Comparison of ENCODE assay signal across 19 mouse cellular contexts in genomic region chr11:70726585-70726984, GRCm38 (mm10). TPM values are rescaled to one million over a fixed set of nuclear protein-coding genes. Genes with fewer than 3 reads are reported as not detected.
A peak's percentile ranks its signal among the peaks of the same experiment; 100 is the strongest.
DNase-seq lines count a peak whose midpoint lies in the region; TF ChIP-seq lines count a peak whose summit lies in the region.
"Had no signal": no experiment of that assay in that cellular context is flagged by ENCODE, and none has a peak within 500 bp of the region (broad histone marks: within the 10 kb centered on the region; RNA-seq: fewer than 3 reads in every experiment).

No protein-coding gene starts in this region.

- no peak for TF ChIP-seq POLR2A in ES-Bruce4 (IDR thresholded peaks at IDR 0.05; ENCODE audit: insufficient read depth, low read length)

- H3K36me3 ChIP-seq in ES-Bruce4 (ENCODE audit: control insufficient read depth, insufficient read depth, low read length, poor library complexity, severe bottlenecking): peaks cover 16% of the 10 kb centered on the region; the same call in 1 of the 2 replicates

- no peaks in the 10 kb centered on the region for H3K27me3 ChIP-seq in ES-Bruce4 (ENCODE audit: control insufficient read depth, insufficient read depth, low read length, poor library complexity, severe bottlenecking)
- H3K27me3 ChIP-seq: embryonic facial prominence, embryonic 12.5 days; forebrain, embryonic 13.5 days; forebrain, embryonic 15.5 days; Patski had no signal

- H3K9me3 ChIP-seq in ES-Bruce4 (replicated peaks; ENCODE audit: control insufficient read depth, insufficient read depth, low read length, poor library complexity, severe bottlenecking): no peaks in the 10 kb centered on the region
- H3K9me3 ChIP-seq: embryonic facial prominence, embryonic 10.5 days; embryonic facial prominence, embryonic 12.5 days; forebrain, embryonic 13.5 days; forebrain, embryonic 15.5 days had no signal

- no peak overlapping the region for H3K27ac ChIP-seq in gastrocnemius, adult 2 months
- no peak overlapping the region for H3K27ac ChIP-seq in ES-Bruce4 (ENCODE audit: insufficient read depth, low read length)
- H3K27ac ChIP-seq: embryonic facial prominence, embryonic 10.5 days; embryonic facial prominence, embryonic 12.5 days; forebrain, embryonic 13.5 days; forebrain, embryonic 15.5 days had no signal

- no peaks in the 10 kb centered on the region for H3K4me1 ChIP-seq in ES-Bruce4 (ENCODE audit: control insufficient read depth, insufficient read depth, low read length)
- H3K4me1 ChIP-seq: embryonic facial prominence, embryonic 10.5 days; embryonic facial prominence, embryonic 12.5 days; forebrain, embryonic 13.5 days; forebrain, embryonic 15.5 days had no signal

- peak; percentile 5; the same call in 1 of the 2 replicates for TF ChIP-seq CTCF in gastrocnemius, adult 2 months (IDR thresholded peaks at IDR 0.05)
- TF ChIP-seq CTCF in ES-Bruce4 (IDR thresholded peaks at IDR 0.05; ENCODE audit: low read depth, low read length): no peak

- H3K9ac ChIP-seq in ES-Bruce4 (ENCODE audit: low read depth, poor library complexity, severe bottlenecking): peak overlapping the region; percentile 38; the same call in 1 of the 2 replicates
- H3K9ac ChIP-seq: embryonic facial prominence, embryonic 12.5 days; forebrain, embryonic 13.5 days; forebrain, embryonic 15.5 days; forebrain, postnatal 0 days had no signal

- intact Hi-C loops in gastrocnemius, adult 2 months (cut with DNase I): no loop called here

- no peak for TF ChIP-seq EP300 in ES-Bruce4 (IDR thresholded peaks at IDR 0.05; ENCODE audit: insufficient read depth, low read depth, low read length)

- H3K4me3 ChIP-seq in gastrocnemius, adult 2 months: no peak overlapping the region
- H3K4me3 ChIP-seq in ES-Bruce4 (ENCODE audit: low read depth, low read length): no peak overlapping the region
- H3K4me3 ChIP-seq: embryonic facial prominence, embryonic 10.5 days; embryonic facial prominence, embryonic 12.5 days; forebrain, embryonic 13.5 days; forebrain, embryonic 15.5 days had no signal

- DNase-seq in gastrocnemius, adult 2 months: no peak
- DNase-seq in gastrocnemius, adult 18-20 months (ENCODE audit: low spot score): no peak
- no peak for DNase-seq in layer of hippocampus, postnatal 25 days (ENCODE audit: extremely low spot score in 1 of 2, low spot score in 1 of 2)
- DNase-seq in right cerebral cortex, postnatal 10 days (ENCODE audit: low spot score in 2 of 2): no peak
- DNase-seq: adrenal gland, adult 8-10 months; adrenal gland, postnatal 14 days; adrenal gland, postnatal 36 days; cerebellum, adult 11-12 months; cerebellum, adult 2 months; cerebellum, adult 9-10 months; cerebellum, postnatal 10 days; cerebellum, postnatal 25 days; forebrain, postnatal 0 days had no signal

RNA-seq across cellular contexts. Expression of gene Kif1c, which starts 26.2 kb away (rescaled TPM):
- total RNA-seq in gastrocnemius, adult 2 months (2021): 100 to 1,000 TPM; 579 to 631 TPM
- 100 to 1,000 TPM; 587 to 632 TPM for total RNA-seq in gastrocnemius, adult 18-20 months (2021)
- 38.2 and 42.2 TPM in 2 replicates for polyA plus RNA-seq in ES-Bruce4 (2011; ENCODE audit: insufficient read depth, insufficient read length, low read depth, missing spikeins)
- 10 to 100 TPM; 71.5 to 78.9 TPM for total RNA-seq in layer of hippocampus, postnatal 25 days (2021)

RNA-seq across cellular contexts. Expression of gene Inca1, which starts 26.6 kb away (rescaled TPM):
- 1 to 10 TPM; 3.8 to 5.7 TPM for total RNA-seq in gastrocnemius, adult 2 months (2021)
- 1 to 10 TPM; 4.1 to 6.4 TPM for total RNA-seq in gastrocnemius, adult 18-20 months (2021)
- polyA plus RNA-seq in ES-Bruce4 (2011; ENCODE audit: insufficient read depth, insufficient read length, low read depth, missing spikeins): 4.4 and 4.5 TPM in 2 replicates
- total RNA-seq in layer of hippocampus, postnatal 25 days (2021): 1 to 10 TPM; 3.1 to 3.4 TPM

RNA-seq across cellular contexts. Expression of gene Zfp3, which starts 37.4 kb away (rescaled TPM):
- total RNA-seq in gastrocnemius, adult 2 months (2021): 10 to 100 TPM; 10.7 to 10.8 TPM
- 10 to 100 TPM; 12.0 to 13.0 TPM for total RNA-seq in gastrocnemius, adult 18-20 months (2021)
- 3.3 and 3.6 TPM in 2 replicates for polyA plus RNA-seq in ES-Bruce4 (2011; ENCODE audit: insufficient read depth, insufficient read length, low read depth, missing spikeins)
- total RNA-seq in layer of hippocampus, postnatal 25 days (2021): 10 to 100 TPM; 23.1 to 24.8 TPM

RNA-seq across cellular contexts. Expression of gene Camta2, which starts 38.7 kb away (rescaled TPM):
- 10 to 100 TPM; 39.6 to 44.9 TPM for total RNA-seq in gastrocnemius, adult 2 months (2021)
- total RNA-seq in gastrocnemius, adult 18-20 months (2021): 10 to 100 TPM; 40.6 TPM
- polyA plus RNA-seq in ES-Bruce4 (2011; ENCODE audit: insufficient read depth, insufficient read length, low read depth, missing spikeins): 10.0 and 12.8 TPM in 2 replicates
- 100 to 1,000 TPM; 326 to 389 TPM for total RNA-seq in layer of hippocampus, postnatal 25 days (2021)

RNA-seq across cellular contexts. Expression of gene Spag7, which starts 57.4 kb away (rescaled TPM):
- 10 to 100 TPM; 86.3 to 86.4 TPM for total RNA-seq in gastrocnemius, adult 2 months (2021)
- total RNA-seq in gastrocnemius, adult 18-20 months (2021): 100 to 1,000 TPM in 1 of 2 experiments, 10 to 100 TPM in 1; 83.4 to 103 TPM
- 195 and 218 TPM in 2 replicates for polyA plus RNA-seq in ES-Bruce4 (2011; ENCODE audit: insufficient read depth, insufficient read length, low read depth, missing spikeins)
- 10 to 100 TPM; 48.7 to 48.8 TPM for total RNA-seq in layer of hippocampus, postnatal 25 days (2021)

Comparison
In these comparisons a context has a peak if more than half of its experiments do, and no peak if none do; other contexts are left out.
1. RNA of gene Kif1c, which starts 26.2 kb away (total RNA-seq): 587 to 632 TPM in gastrocnemius, adult 18-20 months and 579 to 631 TPM in gastrocnemius, adult 2 months; 71.5 to 78.9 TPM in layer of hippocampus, postnatal 25 days; every median in the first group is over 4 times any median in the second.